ENCODE assay signal across 12 mouse cellular contexts in genomic region chr11:102582736-102583135, GRCm38 (mm10). TPM values are rescaled to one million over a fixed set of nuclear protein-coding genes. Genes with fewer than 3 reads are reported as not detected.
DNase-seq lines count a peak whose midpoint lies in the region; ATAC-seq and TF ChIP-seq lines count a peak whose summit lies in the region.
"Had no signal": no experiment of that assay in that cellular context is flagged by ENCODE, and none has a peak within 500 bp of the region (broad histone marks: within the 10 kb centered on the region; RNA-seq: fewer than 3 reads in every experiment).

No protein-coding gene starts in this region.

- no peak for DNase-seq in hindbrain, embryonic 10.5 days (ENCODE audit: low spot score)
- DNase-seq in hindbrain, embryonic 14.5 days (ENCODE audit: low spot score): no peak
- DNase-seq in stomach, postnatal 0 days (ENCODE audit: low spot score): no peak
- no peak for DNase-seq in adrenal gland, postnatal 10 days
- DNase-seq: gastrocnemius, postnatal 36 days; thymus, postnatal 25 days had no signal

- TF ChIP-seq EP300 in stomach, postnatal 0 days (optimal IDR thresholded peaks at IDR 0.05): no peak

- H3K27ac ChIP-seq in hindbrain, embryonic 10.5 days: peak overlapping the region; percentile 92
- H3K27ac ChIP-seq in hindbrain, embryonic 14.5 days: no peak overlapping the region
- peak overlapping the region; percentile 76 for H3K27ac ChIP-seq in neural tube, embryonic 13.5 days (replicated peaks)
- no peak overlapping the region for H3K27ac ChIP-seq in neural tube, embryonic 15.5 days (replicated peaks)
- H3K27ac ChIP-seq in forebrain, embryonic 12.5 days: peak overlapping the region; percentile 89
- H3K27ac ChIP-seq in stomach, postnatal 0 days (replicated peaks): peak overlapping the region; percentile 66; the same call in 1 of the 2 replicates

- no peak overlapping the region for H3K4me3 ChIP-seq in hindbrain, embryonic 10.5 days
- no peak overlapping the region for H3K4me3 ChIP-seq in hindbrain, embryonic 14.5 days (replicated peaks; ENCODE audit: low read length)
- no peak overlapping the region for H3K4me3 ChIP-seq in neural tube, embryonic 13.5 days
- H3K4me3 ChIP-seq in neural tube, embryonic 15.5 days (replicated peaks): no peak overlapping the region
- H3K4me3 ChIP-seq in forebrain, embryonic 12.5 days (replicated peaks): no peak overlapping the region
- H3K4me3 ChIP-seq in stomach, postnatal 0 days (ENCODE audit: low read depth, low read length): no peak overlapping the region

- peaks cover 25% of the 10 kb centered on the region for H3K27me3 ChIP-seq in hindbrain, embryonic 10.5 days (ENCODE audit: insufficient read depth, poor library complexity, severe bottlenecking)
- no peaks in the 10 kb centered on the region for H3K27me3 ChIP-seq in hindbrain, embryonic 14.5 days (ENCODE audit: control insufficient read depth, insufficient read depth, low read length)
- no peaks in the 10 kb centered on the region for H3K27me3 ChIP-seq in neural tube, embryonic 13.5 days
- H3K27me3 ChIP-seq in neural tube, embryonic 15.5 days (replicated peaks): peaks cover 5% of the 10 kb centered on the region; the same call in 1 of the 2 replicates
- peaks cover 5% of the 10 kb centered on the region; the same call in 1 of the 2 replicates for H3K27me3 ChIP-seq in forebrain, embryonic 12.5 days
- H3K27me3 ChIP-seq in stomach, postnatal 0 days (ENCODE audit: control insufficient read depth, insufficient read depth, low read length): no peaks in the 10 kb centered on the region

- ATAC-seq in hindbrain, embryonic 14.5 days (ENCODE audit: low FRiP score): no peak
- ATAC-seq in neural tube, embryonic 13.5 days (ENCODE audit: low read depth): no peak
- ATAC-seq in neural tube, embryonic 15.5 days (ENCODE audit: low FRiP score): no peak
- ATAC-seq in forebrain, embryonic 12.5 days (ENCODE audit: low FRiP score): no peak
- ATAC-seq in stomach, postnatal 0 days (ENCODE audit: low FRiP score, low TSS enrichment): no peak
- ATAC-seq in erythroid progenitor cell, adult 5-6 weeks (replicated peaks; ENCODE audit: low FRiP score, poor library complexity, severe bottlenecking): no peak

- peaks cover 50% of the 10 kb centered on the region for H3K4me1 ChIP-seq in hindbrain, embryonic 10.5 days (replicated peaks)
- peaks cover 20% of the 10 kb centered on the region; the same call in 1 of the 2 replicates for H3K4me1 ChIP-seq in hindbrain, embryonic 14.5 days (replicated peaks; ENCODE audit: control insufficient read depth, insufficient read depth, low read length)
- peaks cover 43% of the 10 kb centered on the region for H3K4me1 ChIP-seq in neural tube, embryonic 13.5 days (replicated peaks)
- H3K4me1 ChIP-seq in neural tube, embryonic 15.5 days: peaks cover 32% of the 10 kb centered on the region
- H3K4me1 ChIP-seq in forebrain, embryonic 12.5 days: peaks cover 48% of the 10 kb centered on the region
- peaks cover 3% of the 10 kb centered on the region for H3K4me1 ChIP-seq in stomach, postnatal 0 days (replicated peaks; ENCODE audit: control insufficient read depth, insufficient read depth)

- H3K36me3 ChIP-seq in hindbrain, embryonic 10.5 days: no peaks in the 10 kb centered on the region
- H3K36me3 ChIP-seq in hindbrain, embryonic 14.5 days (replicated peaks; ENCODE audit: control insufficient read depth, insufficient read depth): no peaks in the 10 kb centered on the region
- H3K36me3 ChIP-seq in neural tube, embryonic 13.5 days: no peaks in the 10 kb centered on the region
- H3K36me3 ChIP-seq in neural tube, embryonic 15.5 days: no peaks in the 10 kb centered on the region
- H3K36me3 ChIP-seq in forebrain, embryonic 12.5 days (replicated peaks): no peaks in the 10 kb centered on the region
- H3K36me3 ChIP-seq in stomach, postnatal 0 days (ENCODE audit: control insufficient read depth, insufficient read depth, low read length): no peaks in the 10 kb centered on the region
- H3K36me3 ChIP-seq: G1E had no signal

- H3K9me3 ChIP-seq in hindbrain, embryonic 10.5 days: peaks cover 7% of the 10 kb centered on the region; the same call in 1 of the 2 replicates
- no peaks in the 10 kb centered on the region for H3K9me3 ChIP-seq in hindbrain, embryonic 14.5 days (ENCODE audit: control insufficient read depth, low read length)
- 0 out of 2 replicates have a peak, but pooled peaks cover 4% of the 10 kb centered on the region for H3K9me3 ChIP-seq in neural tube, embryonic 13.5 days
- no peaks in the 10 kb centered on the region for H3K9me3 ChIP-seq in neural tube, embryonic 15.5 days (replicated peaks)
- H3K9me3 ChIP-seq in forebrain, embryonic 12.5 days: 0 out of 2 replicates have a peak, but pooled peaks cover 4% of the 10 kb centered on the region
- no peaks in the 10 kb centered on the region for H3K9me3 ChIP-seq in stomach, postnatal 0 days (ENCODE audit: control insufficient read depth, low read length)

- 14% methylated on average over 5 of the region's 5 CpGs for WGBS in hindbrain, embryonic 10.5 days
- 20% methylated on average over 5 of the region's 5 CpGs for WGBS in hindbrain, embryonic 14.5 days
- 18% methylated on average over 5 of the region's 5 CpGs for WGBS in neural tube, embryonic 13.5 days
- 38% methylated on average over 5 of the region's 5 CpGs for WGBS in neural tube, embryonic 15.5 days
- 27% methylated on average over 5 of the region's 5 CpGs for WGBS in forebrain, embryonic 12.5 days
- WGBS in stomach, postnatal 0 days: 28% methylated on average over 5 of the region's 5 CpGs

- H3K9ac ChIP-seq in hindbrain, embryonic 14.5 days: no peak overlapping the region
- no peak overlapping the region for H3K9ac ChIP-seq in neural tube, embryonic 13.5 days
- no peak overlapping the region for H3K9ac ChIP-seq in neural tube, embryonic 15.5 days (replicated peaks)
- H3K9ac ChIP-seq in forebrain, embryonic 12.5 days: no peak overlapping the region
- no peak overlapping the region for H3K9ac ChIP-seq in stomach, postnatal 0 days (ENCODE audit: low read length)

- no peak overlapping the region for H3K4me2 ChIP-seq in hindbrain, embryonic 14.5 days (replicated peaks)
- no peak overlapping the region for H3K4me2 ChIP-seq in neural tube, embryonic 13.5 days
- H3K4me2 ChIP-seq in neural tube, embryonic 15.5 days: no peak overlapping the region
- H3K4me2 ChIP-seq in forebrain, embryonic 12.5 days: 0 out of 2 replicates have a peak overlapping the region, but pooled peaks have one; percentile 3
- H3K4me2 ChIP-seq in stomach, postnatal 0 days (replicated peaks; ENCODE audit: low read depth): no peak overlapping the region

- TF ChIP-seq CTCF in stomach, postnatal 0 days (IDR thresholded peaks at IDR 0.05; ENCODE audit: low read depth): no peak

RNA-seq across cellular contexts. Expression of gene Gm11627, which starts 3.5 kb away (rescaled TPM):
- 9.0 and 9.1 TPM in 2 replicates for polyA plus RNA-seq in hindbrain, embryonic 10.5 days (2016; fragmentation: Nextera tagmentation; extraction: Ambion mirVana)
- polyA plus RNA-seq in hindbrain, embryonic 14.5 days (2014; fragmentation: Nextera tagmentation; extraction: Ambion mirVana): 3.7 and 4.3 TPM in 2 replicates
- polyA plus RNA-seq in neural tube, embryonic 13.5 days (2015; fragmentation: Nextera tagmentation; extraction: Ambion mirVana): 7.5 and 8.7 TPM in 2 replicates
- 6.6 and 7.1 TPM in 2 replicates for polyA plus RNA-seq in neural tube, embryonic 15.5 days (2015; fragmentation: Nextera tagmentation; extraction: Ambion mirVana)
- 11.7 and 12.5 TPM in 2 replicates for polyA plus RNA-seq in forebrain, embryonic 12.5 days (2016; fragmentation: Nextera tagmentation; extraction: Ambion mirVana)
- 20.1 and 22.4 TPM in 2 replicates for polyA plus RNA-seq in stomach, postnatal 0 days (2015; fragmentation: Nextera tagmentation; extraction: Ambion mirVana)
- total RNA-seq in erythroid progenitor cell, adult 5-6 weeks (2015; ENCODE audit: low replicate concordance): not detected in 2 replicates
- not detected in 2 replicates for total RNA-seq in erythroid progenitor cell, adult 5-6 weeks (2017; ENCODE audit: low replicate concordance)
- total RNA-seq in adrenal gland, postnatal 10 days (2021): under 1 TPM; 0.51 to 0.64 TPM
- total RNA-seq: adrenal gland, adult 18-20 months; G1E; gastrocnemius, postnatal 36 days had no signal
- polyA plus RNA-seq: G1E had no signal

RNA-seq across cellular contexts. Expression of gene Fzd2, which starts 21.5 kb away (rescaled TPM):
- polyA plus RNA-seq in hindbrain, embryonic 10.5 days (2016; fragmentation: Nextera tagmentation; extraction: Ambion mirVana): 31.8 and 36.9 TPM in 2 replicates
- polyA plus RNA-seq in hindbrain, embryonic 14.5 days (2014; fragmentation: Nextera tagmentation; extraction: Ambion mirVana): 8.2 and 9.2 TPM in 2 replicates
- 14.8 and 21.1 TPM in 2 replicates for polyA plus RNA-seq in neural tube, embryonic 13.5 days (2015; fragmentation: Nextera tagmentation; extraction: Ambion mirVana)
- 8.0 and 10.8 TPM in 2 replicates for polyA plus RNA-seq in neural tube, embryonic 15.5 days (2015; fragmentation: Nextera tagmentation; extraction: Ambion mirVana)
- polyA plus RNA-seq in forebrain, embryonic 12.5 days (2016; fragmentation: Nextera tagmentation; extraction: Ambion mirVana): 42.2 and 42.3 TPM in 2 replicates
- 10.2 and 11.8 TPM in 2 replicates for polyA plus RNA-seq in stomach, postnatal 0 days (2015; fragmentation: Nextera tagmentation; extraction: Ambion mirVana)
- not detected in 2 replicates for total RNA-seq in erythroid progenitor cell, adult 5-6 weeks (2015; ENCODE audit: low replicate concordance)
- not detected in 2 replicates for total RNA-seq in erythroid progenitor cell, adult 5-6 weeks (2017; ENCODE audit: low replicate concordance)
- total RNA-seq in adrenal gland, postnatal 10 days (2021): 1 to 10 TPM; 6.3 to 7.2 TPM
- total RNA-seq: G1E had no signal
- polyA plus RNA-seq: G1E had no signal

RNA-seq across cellular contexts. Expression of gene Gpatch8, which starts 26.5 kb away (rescaled TPM):
- 63.0 and 66.5 TPM in 2 replicates for polyA plus RNA-seq in hindbrain, embryonic 10.5 days (2016; fragmentation: Nextera tagmentation; extraction: Ambion mirVana)
- 48.2 and 55.3 TPM in 2 replicates for polyA plus RNA-seq in hindbrain, embryonic 14.5 days (2014; fragmentation: Nextera tagmentation; extraction: Ambion mirVana)
- 77.5 and 83.8 TPM in 2 replicates for polyA plus RNA-seq in neural tube, embryonic 13.5 days (2015; fragmentation: Nextera tagmentation; extraction: Ambion mirVana)
- 68.2 and 71.6 TPM in 2 replicates for polyA plus RNA-seq in neural tube, embryonic 15.5 days (2015; fragmentation: Nextera tagmentation; extraction: Ambion mirVana)
- 66.6 and 67.9 TPM in 2 replicates for polyA plus RNA-seq in forebrain, embryonic 12.5 days (2016; fragmentation: Nextera tagmentation; extraction: Ambion mirVana)
- polyA plus RNA-seq in stomach, postnatal 0 days (2015; fragmentation: Nextera tagmentation; extraction: Ambion mirVana): 16.7 and 16.8 TPM in 2 replicates
- 50.5 and 65.4 TPM in 2 replicates for total RNA-seq in erythroid progenitor cell, adult 5-6 weeks (2015; ENCODE audit: low replicate concordance)
- 57.3 and 90.6 TPM in 2 replicates for total RNA-seq in erythroid progenitor cell, adult 5-6 weeks (2017; ENCODE audit: low replicate concordance)
- 10 to 100 TPM; 27.6 to 34.7 TPM for total RNA-seq in adrenal gland, postnatal 10 days (2021)

Comparison
In these comparisons a context has a peak if more than half of its experiments do, and no peak if none do; other contexts are left out.
1. H3K27ac ChIP-seq: peak in hindbrain, embryonic 10.5 days (single experiment), neural tube, embryonic 13.5 days (single experiment), forebrain, embryonic 12.5 days (single experiment) and stomach, postnatal 0 days (single experiment); none in hindbrain, embryonic 14.5 days (single experiment) and neural tube, embryonic 15.5 days (single experiment).